Mouse (Mus musculus): ENCODE data around the gene Gm11985.
"Not testable (repeated sequence)": the region's sequence is repeated elsewhere in the genome, so short reads cannot be mapped to it uniquely, and the experiment has no call there.

Gm11985 gene

DNA sequence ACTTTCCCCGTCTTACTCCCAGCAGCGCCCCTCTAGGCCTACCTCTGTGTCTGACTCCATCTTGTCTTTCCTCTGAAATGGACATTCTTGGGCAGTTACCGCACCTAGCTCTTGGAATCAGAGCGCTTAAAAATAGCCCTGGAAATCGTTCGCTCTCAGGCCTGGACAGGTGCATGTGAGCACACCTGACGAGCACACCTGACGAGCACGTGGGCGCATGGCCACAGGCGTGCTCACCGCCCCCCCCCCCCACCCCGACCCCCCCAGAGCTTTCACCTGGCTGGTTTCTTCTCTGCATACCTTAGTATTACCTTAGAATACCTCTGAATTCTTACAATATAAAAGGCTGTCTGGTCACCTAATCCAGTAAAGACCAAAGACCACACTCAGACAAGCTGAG is at the start of gene Gm11985:
Gene Gm11985, minus strand, starts transcription at position 101 of the 400 bp plus-strand sequence.
- DNase-seq, result no peak

DNA sequence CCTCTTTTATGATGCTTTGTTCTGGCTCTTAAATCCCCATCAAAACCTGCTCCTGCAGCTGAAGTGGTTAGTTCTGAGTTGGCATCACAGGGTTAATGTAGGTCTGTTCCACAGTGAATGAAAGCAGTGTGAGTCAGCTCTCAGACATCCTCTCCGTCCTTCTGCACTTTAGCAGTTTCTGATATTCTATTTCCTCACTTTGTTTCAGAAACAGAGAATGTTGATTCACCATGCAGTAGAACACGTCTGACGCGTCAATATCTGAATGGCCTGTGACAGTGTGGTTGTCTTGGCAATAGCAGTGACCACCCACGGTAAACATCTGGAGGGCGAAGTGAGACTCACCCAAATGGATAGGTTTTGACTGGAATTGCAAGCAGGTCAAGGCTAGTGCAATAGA is 49.3 kb upstream of the Gm11985 start:
- DNase-seq, result no peak

- DNase-seq, result no peak
Measured at GRCm38 (mm10) chr11:7236751-7237150, 48.4 kb upstream of the Gm11985 start.

GRCm38 (mm10) chr11:7234981-7235609 is 46.7 kb upstream of the Gm11985 start:
- no peak for DNase-seq

- no peak for DNase-seq
Measured at GRCm38 (mm10) chr11:7234436-7234835, 46.1 kb upstream of the Gm11985 start.

DNA sequence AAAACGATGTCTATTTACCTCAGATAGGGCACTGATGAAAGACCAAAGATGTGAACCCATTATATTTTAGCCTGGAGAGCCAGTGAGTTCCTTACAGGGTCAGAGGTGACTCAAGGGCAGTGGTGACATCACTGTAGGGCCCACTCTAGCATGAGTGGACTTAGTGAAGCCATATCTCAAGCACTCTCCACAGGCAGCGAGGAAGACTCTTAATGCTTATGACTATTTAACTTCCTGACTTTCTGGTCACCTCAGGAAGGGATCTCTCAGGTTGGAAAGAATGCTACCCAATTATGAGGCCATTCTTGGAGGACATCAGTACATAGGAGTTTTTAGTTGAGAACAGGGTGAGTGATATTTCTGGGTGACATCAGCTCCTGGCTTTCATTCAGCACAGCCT is 45.0 kb upstream of the Gm11985 start:
- no peak for DNase-seq

DNA sequence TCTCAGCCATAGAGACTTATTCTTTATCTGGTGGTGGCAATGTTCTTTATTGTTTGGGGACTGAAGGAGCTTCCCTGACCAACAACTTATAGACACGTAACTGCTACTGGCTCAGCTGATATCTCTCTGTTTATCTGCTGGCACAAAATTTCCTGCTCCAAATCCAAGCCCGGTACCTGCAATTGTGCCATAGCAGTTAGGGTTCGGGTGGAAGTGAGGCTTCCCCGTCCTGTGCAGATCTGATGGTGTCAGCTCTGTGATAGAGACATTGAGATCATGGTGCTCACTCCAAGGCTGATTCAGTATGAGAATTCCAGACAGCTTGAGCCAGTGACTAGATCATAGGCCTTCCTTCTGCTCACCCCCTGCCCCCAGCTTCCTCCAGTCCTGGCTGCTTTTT is 43.6 kb upstream of the Gm11985 start:
- no peak for DNase-seq

GRCm38 (mm10) chr11:7230000-7230399 is 41.6 kb upstream of the Gm11985 start:
- no peak for DNase-seq

GRCm38 (mm10) chr11:7228107-7228506 is 39.7 kb upstream of the Gm11985 start:
- no peak for DNase-seq

GRCm38 (mm10) chr11:7226810-7227550 is 38.6 kb upstream of the Gm11985 start:
- DNase-seq, result no peak

GRCm38 (mm10) chr11:7226200-7226599 is 37.8 kb upstream of the Gm11985 start:
- DNase-seq, result peak; percentile 50 to 67

- not testable (repeated sequence) for DNase-seq
Measured at GRCm38 (mm10) chr11:7221826-7222225, 33.5 kb upstream of the Gm11985 start.

- DNase-seq, result peak; percentile 75 to 86
Measured at GRCm38 (mm10) chr11:7215703-7216102, 27.3 kb upstream of the Gm11985 start.

DNA sequence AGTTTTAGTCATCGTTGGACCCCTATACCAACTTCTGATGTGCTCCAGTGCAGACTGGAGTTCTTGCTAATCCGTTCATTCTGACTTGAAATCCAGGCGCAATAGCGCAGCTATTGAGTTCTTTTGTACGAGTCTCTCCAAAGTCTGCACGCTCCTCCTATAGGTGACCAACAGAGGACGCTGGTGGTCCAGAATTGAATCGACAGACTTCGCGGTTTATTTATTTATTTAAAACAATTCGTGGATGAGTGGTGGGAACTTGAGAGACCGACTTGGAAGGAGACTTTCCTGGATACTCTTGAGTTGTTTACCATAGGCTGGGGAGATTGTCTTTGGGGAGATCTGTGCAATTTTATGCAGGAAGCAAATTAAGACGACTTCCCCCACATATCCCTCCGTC is 26.4 kb upstream of the Gm11985 start:
- DNase-seq, result peak; percentile 52 to 76

DNA sequence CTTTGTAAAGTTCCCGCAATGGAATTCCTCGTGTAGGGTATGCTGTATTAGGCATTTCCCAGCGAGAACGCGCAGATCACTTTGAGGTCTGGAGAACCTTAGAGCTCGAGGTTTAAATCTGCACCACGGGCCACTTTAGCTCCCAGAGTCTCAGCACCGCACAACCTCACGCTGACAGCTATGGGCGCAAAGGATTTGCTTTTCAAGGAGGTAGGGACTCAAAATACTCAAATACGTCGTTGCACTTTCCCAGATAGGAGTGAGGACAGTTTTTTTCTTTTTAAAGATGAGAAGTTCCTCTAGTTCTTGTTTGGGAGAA is 25.9 kb upstream of the Gm11985 start:
- DNase-seq, result no peak

DNA sequence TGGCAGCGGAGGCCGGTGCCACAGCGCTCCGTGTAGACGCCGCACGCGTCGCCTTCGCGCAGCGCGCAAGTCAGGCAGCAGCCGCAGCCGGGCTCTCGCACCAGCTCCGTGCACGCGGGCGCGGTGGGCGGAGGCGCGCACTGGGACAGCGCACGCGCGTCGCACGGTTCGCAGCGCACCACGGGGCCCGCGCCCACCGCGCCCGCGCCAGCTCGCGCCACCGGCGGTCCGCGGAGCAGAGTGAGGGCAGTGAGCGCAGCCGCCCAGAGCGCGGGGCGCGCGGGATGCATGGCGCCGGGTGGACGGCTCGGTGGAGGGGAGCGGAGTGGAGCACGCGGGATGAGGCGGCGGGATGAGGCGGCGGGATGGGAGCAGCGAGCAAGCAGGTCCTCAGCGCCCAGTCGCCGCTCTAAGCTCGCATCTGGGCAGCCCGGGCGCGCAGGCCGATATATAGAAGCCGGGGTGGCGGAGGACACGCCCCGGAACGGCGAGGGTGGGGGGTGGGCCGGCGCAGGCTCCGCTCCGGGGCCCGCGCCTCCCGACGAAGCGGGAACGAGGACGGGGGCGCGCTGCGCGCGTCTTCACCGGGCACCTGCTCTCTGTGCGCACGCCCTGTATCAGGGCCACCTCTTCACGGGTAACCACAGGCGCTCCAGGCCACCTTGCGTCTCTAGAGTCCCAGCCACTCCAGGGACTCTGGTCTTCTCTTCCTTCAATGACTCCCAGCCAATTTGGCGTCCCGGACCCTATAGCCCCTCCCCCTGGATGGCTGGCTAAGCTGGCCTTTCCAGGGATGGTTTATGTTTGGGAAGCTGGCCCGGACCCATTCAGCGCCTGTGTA is 25.4 kb upstream of the Gm11985 start, which contains the start of gene Igfbp3:
Gene Igfbp3, minus strand, starts transcription at position 423 of the 841 bp plus-strand sequence.
- DNase-seq, result peak; percentile 76 to 86

- DNase-seq, result no peak
Measured at GRCm38 (mm10) chr11:7213161-7213500, 24.8 kb upstream of the Gm11985 start.

DNA sequence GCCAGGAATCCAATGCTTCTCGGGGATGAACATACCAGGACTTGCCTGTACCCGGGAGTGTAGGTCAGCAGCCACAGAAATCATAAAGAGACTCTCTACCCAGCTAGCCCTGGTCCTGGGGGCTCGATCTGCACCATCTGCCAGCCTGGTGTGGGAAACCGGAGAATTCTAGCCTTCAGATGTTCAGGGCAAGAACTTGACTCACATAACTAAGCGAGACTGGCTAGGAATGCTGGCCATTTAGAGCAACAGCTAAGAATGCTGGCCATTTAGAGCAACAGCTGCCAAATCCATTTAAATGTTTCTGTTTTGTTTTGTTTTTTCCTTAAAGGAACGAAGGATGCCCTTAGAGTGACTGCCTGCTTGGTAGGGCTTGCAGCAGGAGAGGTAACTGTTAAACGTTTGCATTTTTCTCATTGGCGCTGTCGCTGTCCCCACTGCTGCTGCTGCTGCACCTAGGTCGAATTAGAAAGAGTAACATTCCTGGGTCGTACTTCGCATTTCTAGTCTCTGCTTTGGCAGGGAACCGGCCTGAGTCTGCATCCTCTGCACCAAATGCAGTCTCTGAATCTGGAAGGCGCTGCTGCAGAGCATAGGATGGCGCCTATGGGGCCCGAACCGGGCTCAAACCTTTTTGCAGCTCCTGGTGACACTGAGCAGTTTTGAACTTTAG is 23.9 kb upstream of the Gm11985 start:
- no peak for DNase-seq

- DNase-seq, result peak; percentile 30 to 55
Measured at GRCm38 (mm10) chr11:7211211-7211610, 22.8 kb upstream of the Gm11985 start.

- DNase-seq, result peak; percentile 79 to 86
Measured at GRCm38 (mm10) chr11:7210343-7210742, 22.0 kb upstream of the Gm11985 start.

GRCm38 (mm10) chr11:7203846-7204245 is 15.5 kb upstream of the Gm11985 start:
- no peak for DNase-seq

GRCm38 (mm10) chr11:7202206-7202605 is 13.8 kb upstream of the Gm11985 start:
- no peak for DNase-seq

DNA sequence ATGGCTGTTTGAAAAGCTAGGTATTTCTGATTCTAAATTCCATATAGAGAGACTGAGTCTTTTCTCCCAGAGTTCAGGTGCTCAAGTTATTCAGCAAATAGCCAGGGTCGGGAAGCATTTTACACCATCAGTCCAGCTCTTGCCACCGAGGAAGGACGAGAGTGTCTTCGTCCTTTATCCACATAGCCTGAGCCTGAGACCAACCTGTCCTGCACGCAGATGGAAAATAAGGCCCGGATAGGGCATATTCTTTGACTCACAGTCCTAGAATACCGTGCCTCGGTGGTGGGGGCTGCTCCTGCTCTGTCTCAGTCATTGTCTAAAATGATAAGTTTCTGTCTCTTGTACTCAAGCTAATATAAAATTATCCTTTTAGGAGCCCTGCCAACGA is 12.0 kb upstream of the Gm11985 start:
- no peak for DNase-seq
